Mouse (Mus musculus) liver, embryonic 11.5 days (tissue): ENCODE results near the gene Ly6g6e. TPM values are rescaled to one million over a fixed set of nuclear protein-coding genes. Genes with fewer than 3 reads are reported as not detected.

Experiments used
- ATAC-seq: fragments of 200-750 bp; cut with Nextera tagmentation; replicated peaks from 2 replicates; pipeline ENCODE4 v1.8.0; 2017; ENCODE audit warnings: moderate number of reproducible peaks, mild to moderate bottlenecking, moderate TSS enrichment, moderate library complexity; ENCODE audit not compliant: low FRiP score
- DNase-seq: peaks from one replicate; pipeline ENCODE4 v3.0.0-alpha.2; 2017; ENCODE audit warnings: low spot score
- H3K27ac ChIP-seq: fragments of 300-500 bp; sonication (generic); 2 replicates; pipeline ENCODE4 v1.5.1; 2014; ENCODE audit warnings: mild to moderate bottlenecking, low read depth, low read length, control low read depth
- H3K27me3 ChIP-seq: fragments of 300-500 bp; sonication (generic); replicated peaks from 2 replicates; pipeline ENCODE4 v1.6.1; 2014; ENCODE audit warnings: low read length, mixed read lengths; ENCODE audit not compliant: control insufficient read depth, insufficient read depth
- H3K36me3 ChIP-seq: fragments of 300-500 bp; sonication (generic); 2 replicates; pipeline ENCODE4 v1.6.1; 2014; ENCODE audit warnings: mild to moderate bottlenecking, low read length, moderate library complexity, mixed read lengths; ENCODE audit not compliant: control insufficient read depth, insufficient read depth
- H3K4me1 ChIP-seq: fragments of 300-500 bp; sonication (generic); replicated peaks from 2 replicates; pipeline ENCODE4 v1.6.1; 2014; ENCODE audit warnings: low read length, mixed read lengths; ENCODE audit not compliant: control insufficient read depth, insufficient read depth
- H3K4me2 ChIP-seq: fragments of 300-500 bp; sonication (generic); 2 replicates; pipeline ENCODE4 v1.6.1; 2014; ENCODE audit warnings: mild to moderate bottlenecking, control low read depth, moderate library complexity
- H3K4me3 ChIP-seq: fragments of 300-500 bp; sonication (generic); 2 replicates; pipeline ENCODE4 v1.5.1; 2014; ENCODE audit warnings: low read depth, low read length, control low read depth
- H3K9ac ChIP-seq: fragments of 300-500 bp; sonication (generic); 2 replicates; pipeline ENCODE4 v1.6.1; 2014; ENCODE audit warnings: low read depth, low read length, control low read depth
- H3K9me3 ChIP-seq: fragments of 300-500 bp; sonication (generic); 2 replicates; pipeline ENCODE4 v1.6.1; 2016; ENCODE audit warnings: low read length, inconsistent platforms, mixed read lengths; ENCODE audit not compliant: control insufficient read depth
- WGBS: fragments of 180-500 bp; shearing (Covaris S2); extraction: QIAGEN DNeasy Blood & Tissue Kit; methylation state at CpG from one replicate; pipeline ENCODE4 v1.1.7; 2014; 5-methylcytosine and 5-hydroxymethylcytosine counted together
- polyA plus RNA-seq: library from polyadenylated mRNA; unstranded; fragments of >200 nt; fragmentation: Nextera tagmentation; extraction: Ambion mirVana; gene quantifications from 2 replicates; pipeline ENCODE4 v1.2.1, GENCODE M21; 2014

Gene Ly6g6e
- polyA plus RNA-seq, 1 experiment from 2014 or later: not detected

DNA sequence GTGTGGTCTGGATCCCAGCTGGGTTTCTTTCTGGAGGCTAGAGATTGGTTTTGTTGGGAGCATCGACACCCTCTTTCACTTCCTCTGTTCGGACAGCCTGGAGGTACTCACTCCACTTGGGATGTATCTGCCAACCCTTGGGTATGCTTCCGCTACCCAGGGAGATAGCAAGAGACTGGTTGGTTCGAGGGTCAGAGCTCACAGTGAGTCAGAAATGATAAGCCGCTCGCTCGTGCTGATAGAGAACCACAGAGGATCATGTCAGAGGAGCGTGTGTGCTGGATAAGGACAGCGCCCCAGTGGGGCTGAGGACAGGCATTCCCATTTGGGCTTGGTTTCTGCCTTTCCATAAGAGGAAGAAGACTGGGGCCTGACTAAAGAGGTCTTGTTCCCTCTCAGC lies 3.1 kb downstream of the Ly6g6e start:
- Histone ChIP-seq H3K27me3 (0 out of 2 replicates have a peak, but pooled peaks cover 3% of the 10 kb centered on the region), H3K4me2 (peak overlapping the region; percentile 64), H3K27ac (peak overlapping the region; percentile 74), H3K9me3 (no peaks in the 10 kb centered on the region), H3K4me1 (peaks cover 22% of the 10 kb centered on the region), H3K4me3 (peak overlapping the region; percentile 26), H3K36me3 (no peaks in the 10 kb centered on the region), H3K9ac (peak overlapping the region; percentile 61)
- WGBS: 12% methylated on average over 9 of the region's 9 CpGs
- ATAC-seq: peak; percentile 95
- no peak for DNase-seq

DNA sequence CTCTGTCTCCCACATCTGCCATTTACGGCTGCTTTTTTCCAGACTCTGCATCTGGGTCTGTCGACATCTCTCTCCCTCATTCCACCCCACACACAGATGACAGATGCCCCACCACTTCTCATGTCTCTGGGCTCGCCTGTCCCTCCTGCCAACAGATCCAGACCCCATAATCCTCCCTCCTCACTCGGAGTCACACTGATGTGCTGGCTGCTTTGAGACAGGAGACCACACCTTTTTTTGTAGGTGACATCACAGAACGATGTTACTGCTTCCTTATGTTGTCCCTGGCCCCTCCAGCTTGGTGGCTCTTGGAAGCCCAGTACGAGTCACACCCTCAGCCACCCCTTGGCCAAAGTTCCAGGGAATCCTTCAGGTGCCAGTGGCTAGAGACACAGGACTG lies 3.5 kb downstream of the Ly6g6e start:
- peak overlapping the region; percentile 64 for H3K4me2 ChIP-seq
- ATAC-seq: peak; percentile 44
- WGBS: 29% methylated on average over 6 of the region's 6 CpGs

DNA sequence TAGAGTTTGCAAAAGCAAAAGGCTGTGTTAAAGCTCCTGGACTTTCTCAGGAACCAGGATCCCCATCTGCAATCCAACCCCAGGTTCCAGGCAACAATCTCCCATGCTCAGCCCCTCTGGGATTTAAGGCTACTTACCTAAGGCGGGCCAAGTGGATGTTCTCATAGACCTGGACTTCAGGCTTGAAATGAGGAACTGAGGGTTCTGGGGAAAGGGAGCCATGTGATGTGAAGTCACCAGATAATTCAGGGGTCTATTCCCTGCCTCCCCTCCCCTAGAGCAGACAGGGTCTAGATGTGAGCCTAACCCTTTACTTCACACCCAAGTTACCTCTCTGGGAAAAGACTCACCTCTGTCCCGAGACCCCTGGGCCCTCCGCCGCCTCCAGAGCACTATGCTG lies 4.0 kb downstream of the Ly6g6e start:
- WGBS: 84% methylated on average over 4 of the region's 4 CpGs
- H3K36me3 ChIP-seq: no peaks in the 10 kb centered on the region
- no peaks in the 10 kb centered on the region for H3K9me3 ChIP-seq
- 0 out of 2 replicates have a peak, but pooled peaks cover 3% of the 10 kb centered on the region for H3K27me3 ChIP-seq
- no peak for DNase-seq
- H3K4me2 ChIP-seq: peak overlapping the region; percentile 64
- H3K9ac ChIP-seq: peak overlapping the region; percentile 61; the same call in 1 of the 2 replicates
- H3K4me3 ChIP-seq: no peak overlapping the region
- H3K27ac ChIP-seq: peak overlapping the region; percentile 74
- no peak for ATAC-seq
- peaks cover 26% of the 10 kb centered on the region for H3K4me1 ChIP-seq

More for the DNA sequence above, 3.5 kb downstream of the Ly6g6e start:
- H3K27me3 ChIP-seq: 0 out of 2 replicates have a peak, but pooled peaks cover 3% of the 10 kb centered on the region
- H3K9ac ChIP-seq: peak overlapping the region; percentile 61
- H3K36me3 ChIP-seq: no peaks in the 10 kb centered on the region
- peak overlapping the region; percentile 26 for H3K4me3 ChIP-seq
- H3K27ac ChIP-seq: peak overlapping the region; percentile 74
- peaks cover 22% of the 10 kb centered on the region for H3K4me1 ChIP-seq
- H3K9me3 ChIP-seq: no peaks in the 10 kb centered on the region
- no peak for DNase-seq

DNA sequence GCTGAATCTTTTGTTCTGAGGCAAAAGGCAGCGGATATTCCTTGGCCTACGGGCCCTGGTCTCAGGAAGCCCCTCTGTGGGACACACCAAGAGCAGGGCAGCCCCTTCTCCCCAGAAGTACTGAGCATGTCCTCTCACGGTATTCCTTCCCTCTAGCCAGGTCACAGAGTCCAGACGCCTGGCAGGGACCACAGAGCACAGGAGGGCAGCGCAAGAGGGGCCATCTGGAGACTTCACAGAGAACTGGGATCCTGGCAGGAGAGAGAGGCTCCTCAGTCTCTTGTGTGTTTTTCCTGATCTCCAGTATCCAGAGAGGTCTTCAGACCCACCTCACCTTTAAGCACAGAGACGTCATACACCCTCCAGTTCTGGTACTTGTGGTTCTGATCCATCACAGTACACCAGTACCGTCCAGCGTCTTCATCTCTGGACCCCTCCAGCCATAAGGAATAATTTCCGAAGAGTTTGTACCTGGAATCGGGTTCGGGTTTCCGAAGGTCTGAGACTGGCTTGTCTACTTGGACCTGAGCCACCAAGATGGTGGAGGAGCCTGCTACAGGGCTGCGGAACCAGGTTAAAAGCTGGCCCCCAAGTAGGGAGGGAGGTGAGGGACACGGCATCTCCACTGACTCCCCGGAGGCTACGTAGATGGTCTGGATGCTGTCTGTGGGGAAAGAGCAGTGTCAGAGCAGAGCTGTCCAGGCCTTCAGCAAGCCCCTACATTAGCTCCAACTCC lies 6.3 kb downstream of the Ly6g6e start:
- Histone ChIP-seq H3K27me3 (0 out of 2 replicates have a peak, but pooled peaks cover 3% of the 10 kb centered on the region), H3K36me3 (no peaks in the 10 kb centered on the region), H3K9me3 (no peaks in the 10 kb centered on the region), H3K9ac (peak overlapping the region; percentile 15; the same call in 1 of the 2 replicates), H3K4me1 (peaks cover 24% of the 10 kb centered on the region), H3K4me3 (no peak overlapping the region), H3K4me2 (no peak overlapping the region), H3K27ac (no peak overlapping the region)
- DNase-seq (no peak), ATAC-seq (no peak)
- 84% methylated on average over 16 of the region's 16 CpGs for WGBS

DNA sequence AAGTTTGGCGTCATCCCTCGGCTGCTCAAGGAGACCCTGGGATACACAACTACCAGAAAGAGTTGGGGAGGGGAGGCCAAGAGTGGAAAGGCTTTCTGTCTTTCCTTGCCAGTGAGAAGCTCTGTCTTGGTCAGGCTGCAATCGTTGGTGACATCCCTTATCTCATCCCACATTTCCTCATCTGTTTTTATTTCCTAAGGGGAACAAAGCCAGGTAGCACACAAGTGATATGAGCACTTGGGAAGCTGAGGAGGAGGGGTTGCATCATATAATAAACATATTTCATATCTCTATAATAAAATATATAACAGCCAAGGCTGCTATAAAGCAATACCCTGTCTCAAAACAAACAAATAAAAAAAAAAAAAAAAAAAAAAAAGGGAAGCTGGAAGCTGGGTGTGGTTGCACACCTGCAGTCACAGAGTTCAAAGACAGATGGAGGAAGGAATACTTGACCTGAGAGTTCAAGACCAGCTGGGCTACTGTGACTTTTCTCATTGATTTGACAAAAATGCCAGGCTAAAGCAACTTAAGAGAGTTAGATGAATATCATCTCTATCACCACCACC lies 7.3 kb downstream of the Ly6g6e start:
- H3K27me3 ChIP-seq: no peaks in the 10 kb centered on the region
- ATAC-seq (no peak), DNase-seq (no peak)
- no peak overlapping the region for H3K4me3 ChIP-seq
- no peak overlapping the region for H3K4me2 ChIP-seq
- H3K9me3 ChIP-seq: no peaks in the 10 kb centered on the region
- no peak overlapping the region for H3K27ac ChIP-seq
- 60% methylated on average over 3 of the region's 3 CpGs for WGBS
- H3K36me3 ChIP-seq: no peaks in the 10 kb centered on the region
- peaks cover 24% of the 10 kb centered on the region for H3K4me1 ChIP-seq
- peak overlapping the region; percentile 10; the same call in 1 of the 2 replicates for H3K9ac ChIP-seq

DNA sequence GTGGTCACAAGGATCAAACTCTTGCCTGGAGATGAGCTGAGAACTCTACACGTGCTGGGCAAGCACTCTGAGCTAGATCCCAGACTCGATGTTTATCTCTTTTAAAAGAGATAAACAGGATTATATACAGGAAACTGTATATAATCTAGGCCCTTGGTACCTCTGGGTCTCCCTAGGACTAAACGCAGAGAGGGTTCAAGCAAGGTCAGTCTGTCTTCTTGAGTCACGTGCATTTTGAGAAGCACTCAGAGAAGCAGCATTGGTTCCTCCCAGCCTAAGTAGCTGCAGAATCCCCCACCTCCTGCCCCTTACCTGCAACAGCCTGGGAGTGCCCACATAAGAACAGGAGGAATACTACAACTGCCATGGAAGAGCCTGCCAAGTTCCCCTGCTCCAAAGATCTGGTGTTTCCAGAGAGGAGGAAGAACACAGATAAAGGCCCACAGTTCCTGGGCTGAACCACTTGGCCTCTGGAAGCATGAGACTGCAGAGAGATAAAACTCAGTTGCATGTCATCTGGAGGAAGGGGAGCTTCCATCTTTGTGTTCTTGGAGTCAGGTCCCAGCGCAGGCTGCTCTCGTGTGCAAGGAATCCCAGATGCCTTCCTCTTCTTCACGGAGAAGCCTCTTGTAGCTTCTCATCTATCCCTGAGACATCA lies 8.6 kb downstream of the Ly6g6e start, which contains the start of gene Ly6g6f:
Gene Ly6g6f (minus strand): TSS at position 403 of the 658 bp plus-strand sequence.
- DNase-seq (no peak), ATAC-seq (no peak)
- H3K27ac ChIP-seq: no peak within 1 kb of the TSS; the same call in 1 of the 2 replicates
- 39% methylated on average over 7 of the region's 7 CpGs for WGBS
- no peaks in the 10 kb centered on the region for H3K36me3 ChIP-seq
- H3K9me3 ChIP-seq: no peaks in the 10 kb centered on the region
- no peaks in the 10 kb centered on the region for H3K27me3 ChIP-seq
- H3K9ac ChIP-seq: no peak within 1 kb of the TSS
- no peak within 1 kb of the TSS for H3K4me2 ChIP-seq
- H3K4me3 ChIP-seq: no peak within 1 kb of the TSS
- H3K4me1 ChIP-seq: peaks cover 17% of the 10 kb centered on the region

DNA sequence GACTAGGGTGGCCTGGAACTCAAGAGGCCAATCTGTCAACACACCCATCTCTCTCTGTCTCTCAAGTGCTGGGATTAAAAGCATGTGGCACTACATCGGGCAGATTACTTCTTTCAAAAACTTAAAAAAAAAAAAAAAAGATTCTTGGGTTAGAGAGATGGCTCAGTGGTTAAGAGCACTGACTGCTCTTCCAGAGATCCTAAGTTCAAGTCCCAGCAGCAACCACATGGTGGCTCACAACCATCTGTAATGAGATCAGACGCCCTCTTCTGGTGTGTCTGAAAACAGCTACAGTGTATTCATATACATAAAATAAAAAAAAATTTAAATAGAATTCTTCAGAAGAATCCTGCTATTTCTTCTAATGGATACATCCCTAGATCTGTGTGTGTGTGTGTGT lies 11.4 kb downstream of the Ly6g6e start:
- H3K4me3 ChIP-seq: no peak overlapping the region
- H3K9me3 ChIP-seq: no peaks in the 10 kb centered on the region
- no peak overlapping the region for H3K27ac ChIP-seq
- 41% methylated on average over 2 of the region's 2 CpGs for WGBS
- H3K4me1 ChIP-seq: peaks cover 13% of the 10 kb centered on the region
- ATAC-seq (no peak), DNase-seq (no peak)
- H3K4me2 ChIP-seq: no peak overlapping the region
- no peak overlapping the region for H3K9ac ChIP-seq
- no peaks in the 10 kb centered on the region for H3K27me3 ChIP-seq
- peaks cover 15% of the 10 kb centered on the region for H3K36me3 ChIP-seq

DNA sequence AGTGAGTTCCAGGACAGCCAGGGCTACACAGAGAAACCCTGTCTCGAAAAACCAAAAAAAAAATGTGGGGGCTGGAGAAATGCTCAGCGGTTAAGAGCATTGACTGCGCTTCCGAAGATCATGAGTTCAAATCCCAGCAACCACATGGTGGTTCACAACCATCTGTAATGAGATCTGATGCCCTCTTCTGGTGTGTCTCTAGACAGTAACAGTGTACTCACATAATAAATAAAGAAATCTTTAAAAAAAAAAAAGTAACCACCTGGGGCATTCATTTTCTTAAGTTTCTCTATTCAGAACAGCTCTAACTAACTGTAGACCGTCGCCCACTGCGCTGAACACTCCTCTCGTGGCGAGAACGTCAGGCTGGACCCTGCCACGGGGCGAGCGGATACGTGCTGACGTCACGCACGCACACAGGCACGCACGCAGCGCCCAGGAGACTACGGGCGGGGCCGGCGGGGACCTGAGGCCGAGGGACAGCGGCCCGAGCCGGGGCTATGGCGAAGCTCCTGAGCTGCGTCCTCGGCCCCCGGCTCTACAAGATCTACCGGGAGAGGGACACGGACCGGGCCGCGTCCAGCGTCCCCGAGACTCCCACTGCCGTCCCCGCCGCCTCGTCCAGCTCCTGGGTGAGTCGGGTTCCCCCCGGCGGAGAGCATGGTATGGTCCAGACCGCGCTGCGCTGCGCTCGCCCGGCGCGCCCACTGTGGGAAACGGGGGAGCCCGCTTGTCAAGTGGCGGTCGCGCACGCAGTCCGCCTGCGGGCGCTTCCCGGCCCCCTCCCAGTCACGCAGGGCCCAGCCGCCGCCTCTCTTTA lies 12.3 kb downstream of the Ly6g6e start, which contains the start of gene Abhd16a:
Gene Abhd16a (plus strand): TSS at position 439 of the 820 bp plus-strand sequence.
- ATAC-seq (peak; percentile 96), DNase-seq (peak; percentile 93)
- WGBS: 2% methylated on average over 67 of the region's 67 CpGs
- Histone ChIP-seq H3K4me2 (peak within 1 kb of the TSS; percentile 73), H3K36me3 (peaks cover 15% of the 10 kb centered on the region), H3K4me1 (peaks cover 13% of the 10 kb centered on the region), H3K27ac (peak within 1 kb of the TSS; percentile 95), H3K27me3 (no peaks in the 10 kb centered on the region), H3K9ac (peak within 1 kb of the TSS; percentile 94), H3K9me3 (no peaks in the 10 kb centered on the region), H3K4me3 (peak within 1 kb of the TSS; percentile 72)
